Mouse (Mus musculus): Measurements from ENCODE around the gene Lemd1.

- TF ChIP-seq POLR2A (IDR thresholded peaks at IDR 0.05; ENCODE audit: insufficient read depth, low read depth, low read length) (no peak), EP300 (IDR thresholded peaks at IDR 0.05; ENCODE audit: insufficient read depth, low read depth, low read length) (no peak), CTCF (IDR thresholded peaks at IDR 0.05) (no peak)
Measured at GRCm38 (mm10) chr1:132158741-132159140, 32.5 kb upstream of the Lemd1 start.
